Mouse (Mus musculus) natural killer cell, adult 2 months (primary cell): ENCODE measurements around the gene Gm20604.

Experiments
- DNase-seq, 2 experiments: peaks; one replicate each; pipeline ENCODE4 v3.0.0; 2022; ENCODE audit warnings: low spot score in 2 of 2

The Gm20604 gene

DNA sequence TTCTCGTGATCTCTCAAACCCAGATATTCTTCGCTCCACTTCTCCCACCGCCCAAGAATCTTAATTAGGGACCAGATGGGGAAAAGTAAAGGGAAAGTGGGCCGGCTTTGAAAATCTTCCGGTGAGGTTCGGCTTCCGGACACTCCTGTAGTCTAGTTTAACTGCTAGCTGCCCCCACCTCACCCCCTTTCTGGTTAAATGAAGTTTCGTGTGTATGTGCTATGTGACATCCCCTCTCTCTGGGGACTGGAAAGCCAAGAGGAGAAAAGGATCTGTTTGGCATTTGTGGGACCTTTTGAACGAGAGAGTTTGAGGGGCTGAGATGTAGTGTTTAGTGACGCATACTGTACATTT is at the start of gene Gm20604:
Gene Gm20604, minus strand, starts transcription at position 270 of the 354 bp plus-strand sequence.
- peak in 1 of 2 experiments; percentile 12 for DNase-seq

- DNase-seq = no peak
Observed at GRCm38 (mm10) chr12:102799528-102799927, 41.1 kb upstream of the Gm20604 start.

- DNase-seq = no peak
Observed at GRCm38 (mm10) chr12:102787927-102788326, 29.5 kb upstream of the Gm20604 start.

- DNase-seq = no peak
Observed at GRCm38 (mm10) chr12:102785593-102785985, 27.1 kb upstream of the Gm20604 start.

DNA sequence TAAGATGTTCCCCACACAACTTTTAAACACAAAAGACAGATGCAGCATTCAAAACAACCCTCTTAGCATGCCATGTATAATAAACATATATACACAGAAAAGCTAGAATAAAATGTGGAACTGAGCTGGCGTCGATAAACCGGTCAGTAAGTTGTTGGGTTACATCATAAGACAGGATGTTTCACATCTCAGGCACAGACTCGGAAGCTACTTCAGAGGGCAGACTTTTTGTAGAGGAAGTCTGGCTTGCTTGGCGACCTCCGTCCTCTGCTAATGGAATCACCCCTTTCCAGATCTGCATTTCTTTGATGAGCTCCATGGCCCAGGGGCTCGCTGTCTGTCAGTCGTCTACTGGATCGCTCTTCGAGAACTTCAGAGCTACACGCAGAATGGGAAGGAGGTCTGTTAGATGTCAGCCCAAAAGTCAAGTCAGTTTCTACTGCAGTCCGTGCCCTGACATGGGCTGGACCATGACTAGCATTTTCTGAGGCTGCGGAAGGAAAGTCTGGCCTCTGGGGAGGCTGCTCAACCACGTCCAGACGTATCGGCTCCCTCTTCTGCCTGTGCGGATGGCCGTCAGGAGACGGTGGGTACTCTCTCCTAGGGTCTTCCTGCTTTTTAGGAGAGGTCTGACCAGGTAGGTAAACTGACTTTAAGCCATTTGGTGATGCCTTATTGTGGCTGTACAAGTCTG is 26.6 kb upstream of the Gm20604 start:
- DNase-seq = no peak

DNA sequence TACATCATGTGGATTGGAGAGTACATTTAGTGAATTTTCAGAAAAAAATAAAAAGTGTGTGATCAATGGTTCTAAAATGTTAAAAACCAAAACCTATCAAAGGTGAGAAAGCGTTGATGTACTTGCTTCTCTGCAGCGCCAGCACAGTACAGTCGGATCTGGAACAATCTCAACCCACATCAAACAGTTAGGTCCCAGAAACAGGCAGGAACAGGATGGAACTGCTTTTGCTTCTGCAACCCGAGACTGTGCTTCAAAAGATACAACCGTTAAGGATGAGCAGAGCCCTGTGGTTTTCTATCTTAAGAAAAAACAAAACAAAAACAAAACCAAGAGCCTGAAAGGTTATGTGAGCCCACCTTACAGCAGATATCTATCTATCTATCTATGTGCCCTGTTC is 24.4 kb upstream of the Gm20604 start:
- no peak for DNase-seq

DNA sequence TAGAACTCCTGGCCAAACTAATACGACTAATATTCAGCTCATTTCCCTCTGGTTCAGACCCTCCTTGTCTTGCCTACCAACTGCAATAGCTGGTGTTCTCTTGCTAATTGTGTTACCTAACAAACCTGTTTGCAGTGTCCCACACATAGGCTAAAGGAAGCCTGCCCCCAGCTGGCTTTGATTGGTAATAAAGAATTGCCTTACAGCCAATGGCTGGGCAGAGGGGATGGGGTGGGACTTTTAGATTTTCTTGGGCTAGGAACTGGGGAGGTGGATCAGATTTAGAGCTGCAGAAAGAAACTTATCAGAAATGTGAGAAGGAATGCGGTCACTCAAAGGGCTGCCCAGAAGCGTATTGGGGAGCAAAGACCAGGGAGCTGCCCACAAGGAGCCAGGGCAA is 21.0 kb upstream of the Gm20604 start:
- peak in 1 of 2 experiments; percentile 9 for DNase-seq

DNA sequence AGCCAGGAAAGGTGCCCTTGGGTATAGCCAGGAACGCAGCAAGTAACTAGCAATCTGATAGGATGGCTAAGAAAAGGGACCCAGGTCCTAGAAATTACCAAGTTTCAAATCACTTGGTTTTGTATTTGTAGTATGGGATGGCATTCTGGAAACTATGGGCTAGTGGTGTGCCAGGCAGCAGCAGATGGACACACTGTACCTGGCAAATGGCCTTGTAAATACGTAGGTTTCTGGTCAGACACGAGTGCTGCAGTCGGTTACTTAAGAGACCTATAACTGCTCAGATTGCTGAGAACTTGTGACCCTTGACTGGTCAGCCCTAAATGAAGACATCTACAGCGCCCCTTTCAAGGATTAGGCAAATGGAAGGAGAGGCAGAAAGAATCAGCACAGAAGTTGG is 19.7 kb upstream of the Gm20604 start:
- no peak for DNase-seq

- no peak for DNase-seq
Observed at GRCm38 (mm10) chr12:102776035-102776434, 17.6 kb upstream of the Gm20604 start.

DNA sequence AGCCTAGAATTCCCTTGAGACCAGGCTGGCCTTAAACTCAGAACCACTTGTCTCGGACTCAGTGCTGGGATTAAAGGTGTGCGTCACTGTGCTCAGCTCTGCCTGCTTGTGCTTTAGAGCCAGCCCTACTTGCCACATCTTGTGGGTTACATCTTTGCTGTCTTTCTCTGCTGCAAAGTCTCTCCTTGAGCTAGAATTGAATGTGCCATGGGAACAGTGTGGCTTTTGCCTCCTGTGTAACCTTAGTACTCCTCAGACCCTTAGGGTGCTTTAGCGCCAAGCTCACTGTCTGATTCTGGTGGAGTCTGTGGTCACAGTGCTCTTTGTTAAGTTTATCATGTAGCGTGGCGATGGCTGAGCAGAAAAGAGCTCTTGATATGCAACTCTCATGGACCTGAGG is 14.2 kb upstream of the Gm20604 start:
- DNase-seq = no peak

- DNase-seq = no peak
Observed at GRCm38 (mm10) chr12:102771601-102772000, 13.1 kb upstream of the Gm20604 start.

DNA sequence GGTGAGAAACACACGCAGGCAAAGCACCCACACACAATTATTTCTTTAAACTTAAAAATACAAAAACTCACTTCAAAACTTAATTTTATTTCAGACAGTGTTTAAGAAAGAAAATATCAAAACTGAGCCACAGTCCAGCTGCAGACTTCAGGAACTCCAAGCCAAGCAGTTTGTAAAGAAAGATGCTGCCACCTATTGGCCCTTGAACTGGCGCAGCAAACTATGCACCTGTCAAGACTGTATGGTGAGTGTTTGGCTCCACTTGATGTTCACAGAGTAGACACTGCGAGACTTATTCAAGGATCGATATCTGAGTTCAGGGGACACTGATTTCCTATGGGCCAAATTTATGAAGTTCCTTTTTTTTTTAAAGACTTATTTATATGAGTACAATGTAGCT is 10.5 kb upstream of the Gm20604 start:
- DNase-seq = peak in 1 of 2 experiments; percentile 16

DNA sequence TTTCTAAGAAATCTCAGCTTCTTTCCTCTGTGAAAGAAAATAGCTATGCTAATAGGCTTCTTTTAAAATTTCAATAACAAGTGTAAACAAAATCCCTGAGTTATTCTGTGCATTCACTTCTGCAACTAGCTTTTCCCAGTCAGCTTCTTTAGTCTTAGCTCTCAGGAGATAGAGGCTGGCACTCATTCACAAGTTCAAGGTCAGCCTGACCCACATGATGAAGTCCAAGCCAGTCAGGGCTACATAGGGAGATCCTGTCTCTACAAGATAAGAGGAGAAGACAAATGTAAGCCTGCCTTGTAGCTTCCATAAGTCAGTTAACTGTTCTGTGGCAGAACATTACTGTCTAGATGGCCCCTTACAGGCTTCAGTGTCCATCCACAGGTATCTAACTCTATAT is 5.2 kb upstream of the Gm20604 start:
- DNase-seq = no peak

GRCm38 (mm10) chr12:102761668-102762067 is 3.2 kb upstream of the Gm20604 start:
- DNase-seq = no peak

DNA sequence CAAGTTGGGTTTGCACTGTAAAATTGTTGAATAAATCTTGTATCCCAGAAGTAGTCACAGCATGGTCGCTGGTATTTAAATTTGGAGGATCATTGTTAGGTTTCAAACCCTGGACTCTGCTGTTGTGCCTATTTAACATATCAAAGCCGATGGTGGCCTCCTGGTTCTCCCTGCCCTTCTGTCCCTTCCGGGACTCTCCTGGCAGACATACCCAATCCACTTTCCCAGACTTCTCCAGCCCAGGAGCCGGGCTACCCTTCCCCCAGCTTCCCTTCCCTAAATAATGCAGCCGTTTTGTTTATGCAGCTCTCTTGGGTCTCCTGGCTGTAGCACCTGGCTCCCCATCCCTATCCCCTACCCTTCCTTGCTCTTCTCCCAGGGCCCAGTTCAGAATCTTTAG is 464 bp upstream of the Gm20604 start:
- DNase-seq = no peak

DNA sequence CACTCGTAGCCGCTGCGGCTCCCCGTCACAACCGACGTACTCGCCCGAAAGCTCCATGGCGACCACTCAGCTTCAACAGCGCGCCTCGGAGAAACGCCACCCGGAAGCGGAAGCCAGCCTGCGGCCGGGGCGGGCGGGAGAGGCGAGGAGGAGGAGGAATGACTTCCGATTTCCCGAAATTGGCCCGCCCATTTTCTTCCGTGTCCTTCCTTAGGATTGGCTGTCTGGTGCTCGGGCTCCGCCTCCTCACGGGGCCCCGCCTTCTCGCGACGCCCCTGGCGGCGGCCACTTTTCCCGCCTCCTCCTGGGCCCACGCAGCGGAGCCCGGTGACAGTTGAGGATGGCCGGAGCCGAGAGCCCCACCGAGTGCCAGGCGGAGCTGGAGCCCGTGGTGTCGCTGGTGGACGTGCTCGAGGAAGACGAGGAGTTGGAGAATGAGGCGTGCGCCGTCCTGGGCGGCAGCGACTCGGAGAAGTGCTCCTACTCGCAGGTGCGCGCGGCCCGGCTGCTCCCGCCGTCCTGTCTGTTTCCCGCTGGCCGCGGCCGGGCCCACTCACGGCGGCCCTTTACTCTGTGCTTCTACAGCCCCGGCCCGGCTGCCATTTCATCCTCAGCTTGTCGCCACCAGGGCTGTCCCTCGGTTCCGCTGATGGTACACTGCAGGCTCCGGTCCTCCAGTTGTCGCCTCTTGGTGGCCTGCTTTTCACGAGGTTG is 626 bp downstream of the Gm20604 start, which contains the start of the genes Gm28051, Gon7 and Ubr7:
Gene Gm28051, minus strand, starts transcription at position 77 of the 714 bp plus-strand sequence.
Gene Gon7, minus strand, starts transcription at position 115 of the 714 bp plus-strand sequence.
Gene Ubr7, plus strand, starts transcription at position 279 of the 714 bp plus-strand sequence.
- DNase-seq = peak; percentile 91 to 94

- no peak for DNase-seq
Observed at GRCm38 (mm10) chr12:102757055-102757688, 1.3 kb downstream of the Gm20604 start.

GRCm38 (mm10) chr12:102756304-102756703 is 2.2 kb downstream of the Gm20604 start:
- DNase-seq = peak; percentile 55 to 70

GRCm38 (mm10) chr12:102748256-102748655 is 10.2 kb downstream of the Gm20604 start:
- no peak for DNase-seq

DNA sequence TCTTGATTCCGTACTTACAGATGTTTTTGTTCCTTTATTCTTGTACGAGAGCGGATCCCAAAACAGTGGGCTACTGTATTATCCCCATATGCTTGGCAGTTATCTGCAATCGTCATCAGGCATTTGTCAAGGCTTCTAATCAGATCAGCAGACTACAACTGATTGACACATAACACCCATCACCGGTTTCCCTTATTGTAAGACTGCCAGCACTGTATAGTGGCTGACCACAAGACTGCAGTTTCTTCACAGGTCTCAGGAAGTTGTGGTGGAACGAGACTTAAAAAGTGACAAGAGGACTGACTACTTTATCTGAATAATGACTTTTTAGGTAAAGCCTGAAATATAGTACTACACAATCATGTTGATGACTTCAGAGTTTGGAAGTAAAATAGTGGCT is 13.6 kb downstream of the Gm20604 start:
- peak; percentile 72 to 78 for DNase-seq

GRCm38 (mm10) chr12:102743589-102744574 is 14.6 kb downstream of the Gm20604 start, which contains the start of the genes Moap1 and Tmem251:
Gene Moap1 (minus strand): TSS chr12:102743661.
Gene Tmem251 (plus strand): TSS chr12:102743762.
- DNase-seq = peak; percentile 88 to 92
